Comparison of ENCODE assay signal across 8 mouse cellular contexts in the genomic region with DNA sequence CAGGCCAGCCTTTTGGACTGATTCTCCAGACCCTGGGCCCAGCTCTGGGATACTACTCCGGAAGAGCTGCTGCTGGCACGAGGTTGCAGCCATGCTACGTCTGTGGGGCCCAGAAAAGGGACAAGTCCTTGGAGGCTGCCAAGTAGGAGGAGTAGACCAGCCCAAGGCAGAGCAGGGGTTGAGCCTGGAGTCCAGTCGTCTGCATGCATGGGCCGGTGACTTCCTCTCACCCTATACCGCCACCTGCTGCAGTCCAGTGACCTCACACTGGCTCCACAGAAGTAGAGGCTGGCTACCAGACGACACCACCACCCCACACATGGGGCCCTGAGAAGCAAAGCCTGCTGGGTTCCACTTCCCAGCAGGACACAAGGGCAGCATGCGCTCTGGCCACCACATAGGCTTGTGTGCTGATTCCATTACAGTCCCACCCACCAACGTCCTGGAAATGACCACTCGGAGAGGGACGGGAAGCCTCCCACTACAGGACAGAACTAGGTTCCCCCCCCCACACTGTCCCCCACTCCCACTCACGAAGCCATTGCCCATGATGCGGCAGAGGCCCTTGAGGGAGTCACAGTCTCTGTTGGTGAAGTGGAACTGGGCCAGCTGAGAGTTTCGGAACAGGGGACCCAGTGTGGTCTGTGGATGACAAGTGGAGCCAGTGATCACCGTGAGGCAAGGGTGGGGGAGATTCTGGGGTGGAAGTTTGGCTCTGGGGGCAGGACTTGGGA. TPM values are rescaled to one million over a fixed set of nuclear protein-coding genes. Genes with fewer than 3 reads are reported as not detected.
DNase-seq lines count a peak whose midpoint lies in the region; ATAC-seq and TF ChIP-seq lines count a peak whose summit lies in the region.

No protein-coding gene starts in this region.

- H3K27me3 ChIP-seq in hindbrain, postnatal 0 days (ENCODE audit: insufficient read depth, low read length): no peaks in the 10 kb centered on the region
- H3K27me3 ChIP-seq in liver, embryonic 13.5 days: no peaks in the 10 kb centered on the region

- H3K4me3 ChIP-seq in hindbrain, postnatal 0 days (ENCODE audit: low read length): 0 out of 2 replicates have a peak overlapping the region, but pooled peaks have one; percentile 99
- H3K4me3 ChIP-seq in liver, embryonic 13.5 days (replicated peaks): no peak overlapping the region

- DNase-seq in A20 (ENCODE audit: low read depth, low spot score): peak; percentile 27
- DNase-seq in adrenal gland, postnatal 14 days: peak; percentile 91
- DNase-seq in gastrocnemius, postnatal 10 days: peak; percentile 57
- peak; percentile 79 for DNase-seq in hindbrain, postnatal 0 days (ENCODE audit: low spot score)
- no peak for DNase-seq in liver, embryonic 13.5 days
- DNase-seq in right cerebral cortex, postnatal 4 days: no peak
- no peak for DNase-seq in frontal cortex, postnatal 36 days (ENCODE audit: low spot score in 2 of 2)

- H3K27ac ChIP-seq in hindbrain, postnatal 0 days: peak overlapping the region; percentile 70; the same call in 1 of the 2 replicates
- peak overlapping the region; percentile 57 for H3K27ac ChIP-seq in liver, embryonic 13.5 days

- H3K4me1 ChIP-seq in hindbrain, postnatal 0 days (ENCODE audit: insufficient read depth, low read length): peaks cover 31% of the 10 kb centered on the region
- H3K4me1 ChIP-seq in liver, embryonic 13.5 days (replicated peaks): peaks cover 60% of the 10 kb centered on the region

- H3K4me2 ChIP-seq in hindbrain, postnatal 0 days (ENCODE audit: low read depth, low read length): peak overlapping the region; percentile 63
- peak overlapping the region; percentile 98 for H3K4me2 ChIP-seq in liver, embryonic 13.5 days

- no peaks in the 10 kb centered on the region for H3K9me3 ChIP-seq in hindbrain, postnatal 0 days (ENCODE audit: low read length)
- no peaks in the 10 kb centered on the region for H3K9me3 ChIP-seq in liver, embryonic 13.5 days (replicated peaks)

- no peak for ATAC-seq in hindbrain, postnatal 0 days
- no peak for ATAC-seq in liver, embryonic 13.5 days (ENCODE audit: low read depth)
- ATAC-seq in monocyte, adult 5-6 weeks (replicated peaks; ENCODE audit: insufficient number of reproducible peaks, low FRiP score, low TSS enrichment, poor library complexity, severe bottlenecking): peak; percentile 49

- H3K36me3 ChIP-seq in hindbrain, postnatal 0 days (ENCODE audit: insufficient read depth, low read length): peaks cover 27% of the 10 kb centered on the region
- peaks cover 46% of the 10 kb centered on the region for H3K36me3 ChIP-seq in liver, embryonic 13.5 days

- H3K9ac ChIP-seq in hindbrain, postnatal 0 days (replicated peaks; ENCODE audit: low read length): peak overlapping the region; percentile 17; the same call in 1 of the 2 replicates
- peak overlapping the region; percentile 34; the same call in 1 of the 2 replicates for H3K9ac ChIP-seq in liver, embryonic 13.5 days

- peak; percentile 40; the same call in 1 of the 2 replicates for TF ChIP-seq CTCF in hindbrain, postnatal 0 days (IDR thresholded peaks at IDR 0.05; ENCODE audit: low read depth)

- 25% methylated on average over 15 of the region's 15 CpGs for WGBS in hindbrain, postnatal 0 days
- 57% methylated on average over 15 of the region's 15 CpGs for WGBS in liver, embryonic 13.5 days (ENCODE audit: insufficient replicate concordance)

RNA-seq across cellular contexts. Expression of a gene that starts 3.1 kb away (rescaled TPM):
- total RNA-seq in adrenal gland, postnatal 14 days (2021): 239 and 241 TPM in 2 replicates
- 100 to 1,000 TPM; 210 to 216 TPM for total RNA-seq in gastrocnemius, postnatal 10 days (2021)
- total RNA-seq in hindbrain, postnatal 0 days (2014; rRNA removed): 524 and 597 TPM in 2 replicates
- 416 and 438 TPM in 2 replicates for polyA plus RNA-seq in hindbrain, postnatal 0 days (2015; fragmentation: Nextera tagmentation; extraction: Ambion mirVana)
- 50.4 and 57.0 TPM in 2 replicates for polyA plus RNA-seq in liver, embryonic 13.5 days (2015; fragmentation: Nextera tagmentation; extraction: Ambion mirVana)
- 7.2 to 11.9 TPM (median 7.4 TPM) in 3 replicates for total RNA-seq in monocyte, adult 5-6 weeks (2017)

RNA-seq across cellular contexts. Expression of a gene that starts 9.5 kb away (rescaled TPM):
- 35.2 and 45.1 TPM in 2 replicates for total RNA-seq in adrenal gland, postnatal 14 days (2021)
- total RNA-seq in gastrocnemius, postnatal 10 days (2021): 10 to 100 TPM; 14.4 to 16.5 TPM
- total RNA-seq in hindbrain, postnatal 0 days (2014; rRNA removed): 22.9 and 47.1 TPM in 2 replicates
- polyA plus RNA-seq in hindbrain, postnatal 0 days (2015; fragmentation: Nextera tagmentation; extraction: Ambion mirVana): 35.7 and 37.5 TPM in 2 replicates
- 22.8 and 24.2 TPM in 2 replicates for polyA plus RNA-seq in liver, embryonic 13.5 days (2015; fragmentation: Nextera tagmentation; extraction: Ambion mirVana)
- 68.9 to 89.5 TPM (median 71.5 TPM) in 3 replicates for total RNA-seq in monocyte, adult 5-6 weeks (2017)

RNA-seq across cellular contexts. Expression of a gene that starts 17.6 kb away (rescaled TPM):
- total RNA-seq in adrenal gland, postnatal 14 days (2021): 58.8 and 66.1 TPM in 2 replicates
- 10 to 100 TPM; 41.7 to 49.0 TPM for total RNA-seq in gastrocnemius, postnatal 10 days (2021)
- 53.7 and 98.5 TPM in 2 replicates for total RNA-seq in hindbrain, postnatal 0 days (2014; rRNA removed)
- polyA plus RNA-seq in hindbrain, postnatal 0 days (2015; fragmentation: Nextera tagmentation; extraction: Ambion mirVana): 103 and 106 TPM in 2 replicates
- 29.0 and 30.0 TPM in 2 replicates for polyA plus RNA-seq in liver, embryonic 13.5 days (2015; fragmentation: Nextera tagmentation; extraction: Ambion mirVana)
- total RNA-seq in monocyte, adult 5-6 weeks (2017): 33.8 to 69.8 TPM (median 57.7 TPM) in 3 replicates

RNA-seq across cellular contexts. Expression of a gene that starts 17.7 kb away (rescaled TPM):
- 90.6 and 104 TPM in 2 replicates for total RNA-seq in adrenal gland, postnatal 14 days (2021)
- total RNA-seq in gastrocnemius, postnatal 10 days (2021): 10 to 100 TPM; 84.2 to 86.4 TPM
- 136 and 156 TPM in 2 replicates for total RNA-seq in hindbrain, postnatal 0 days (2014; rRNA removed)
- 94.3 and 95.4 TPM in 2 replicates for polyA plus RNA-seq in hindbrain, postnatal 0 days (2015; fragmentation: Nextera tagmentation; extraction: Ambion mirVana)
- polyA plus RNA-seq in liver, embryonic 13.5 days (2015; fragmentation: Nextera tagmentation; extraction: Ambion mirVana): 32.0 and 32.1 TPM in 2 replicates
- total RNA-seq in monocyte, adult 5-6 weeks (2017): 11.6 to 33.0 TPM (median 13.0 TPM) in 3 replicates

RNA-seq across cellular contexts. Expression of a gene that starts 26.1 kb away (rescaled TPM):
- 75.3 and 87.2 TPM in 2 replicates for total RNA-seq in adrenal gland, postnatal 14 days (2021)
- total RNA-seq in gastrocnemius, postnatal 10 days (2021): 10 to 100 TPM; 44.7 to 53.5 TPM
- total RNA-seq in hindbrain, postnatal 0 days (2014; rRNA removed): 193 and 194 TPM in 2 replicates
- polyA plus RNA-seq in hindbrain, postnatal 0 days (2015; fragmentation: Nextera tagmentation; extraction: Ambion mirVana): 121 and 123 TPM in 2 replicates
- polyA plus RNA-seq in liver, embryonic 13.5 days (2015; fragmentation: Nextera tagmentation; extraction: Ambion mirVana): 47.2 and 51.2 TPM in 2 replicates
- total RNA-seq in monocyte, adult 5-6 weeks (2017): 8.2 to 15.1 TPM (median 8.9 TPM) in 3 replicates

Comparison
In these comparisons a context has a peak if more than half of its experiments do, and no peak if none do; other contexts are left out.
1. DNase-seq: peak in A20 (single experiment), adrenal gland, postnatal 14 days (single experiment), gastrocnemius, postnatal 10 days (single experiment) and hindbrain, postnatal 0 days (single experiment); none in liver, embryonic 13.5 days (single experiment), right cerebral cortex, postnatal 4 days (single experiment) and frontal cortex, postnatal 36 days (0 of 2).
2. RNA of a gene that starts 3.1 kb away (total RNA-seq): 524 to 597 TPM in hindbrain, postnatal 0 days, 239 to 241 TPM in adrenal gland, postnatal 14 days and 210 to 216 TPM in gastrocnemius, postnatal 10 days; 7.2 to 11.9 TPM in monocyte, adult 5-6 weeks; every median in the first group is over 10 times any median in the second.